Mouse (Mus musculus): Measurements from ENCODE around the gene Coq6. TPM values are rescaled to one million over a fixed set of nuclear protein-coding genes. Genes with fewer than 3 reads are reported as not detected.

Gene Coq6
- polyA plus RNA-seq, 1 experiment from 2014 or later, result 43.6 TPM

DNA sequence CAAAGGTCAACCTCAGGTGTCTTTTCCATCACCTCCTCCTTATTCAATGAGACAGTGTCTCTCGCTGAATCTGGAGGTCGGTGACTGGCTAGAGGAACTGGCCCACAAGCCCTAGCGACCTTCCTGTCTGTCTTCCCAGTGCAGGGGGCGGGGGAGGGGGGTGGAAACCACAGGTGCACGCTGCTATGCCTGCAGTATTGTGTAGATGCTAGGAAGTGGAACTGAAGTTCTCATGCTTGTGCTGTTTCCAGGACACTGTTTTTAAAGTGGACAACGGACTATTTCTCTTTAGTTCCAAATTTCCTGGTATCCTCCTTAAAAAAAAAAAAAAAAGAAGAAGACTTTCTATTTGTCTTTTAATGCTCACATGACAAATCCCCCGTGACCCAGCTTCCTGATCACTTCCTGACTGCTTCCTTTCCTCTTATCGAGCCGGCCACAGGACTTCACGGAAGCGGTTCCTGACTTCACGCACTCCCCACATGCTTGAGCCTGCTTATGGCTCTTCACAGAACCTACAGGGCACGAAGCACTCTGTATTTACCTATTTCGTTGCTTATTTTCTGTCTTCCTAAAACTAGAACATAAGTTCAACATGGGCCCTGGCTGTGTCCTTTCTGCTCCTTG is 27.4 kb downstream of the Coq6 start:
- H3K36me3 ChIP-seq (ENCODE audit: control insufficient read depth, insufficient read depth, low read length), result no peaks in the 10 kb centered on the region
- H3K4me2 ChIP-seq (ENCODE audit: low read depth, low read length), result no peak overlapping the region
- WGBS, result 64% methylated on average over 14 of the region's 14 CpGs
- H3K27me3 ChIP-seq (ENCODE audit: control insufficient read depth, insufficient read depth, low read length), result no peaks in the 10 kb centered on the region
- H3K4me3 ChIP-seq (replicated peaks; ENCODE audit: low read length), result no peak overlapping the region
- H3K27ac ChIP-seq (ENCODE audit: low read length), result no peak overlapping the region
- no peaks in the 10 kb centered on the region for H3K4me1 ChIP-seq (ENCODE audit: control insufficient read depth, insufficient read depth, low read length)
- no peak overlapping the region for H3K9ac ChIP-seq (ENCODE audit: low read length)
- no peak for ATAC-seq (ENCODE audit: insufficient read depth, low FRiP score)
- H3K9me3 ChIP-seq (replicated peaks; ENCODE audit: control insufficient read depth, low read length), result no peaks in the 10 kb centered on the region

DNA sequence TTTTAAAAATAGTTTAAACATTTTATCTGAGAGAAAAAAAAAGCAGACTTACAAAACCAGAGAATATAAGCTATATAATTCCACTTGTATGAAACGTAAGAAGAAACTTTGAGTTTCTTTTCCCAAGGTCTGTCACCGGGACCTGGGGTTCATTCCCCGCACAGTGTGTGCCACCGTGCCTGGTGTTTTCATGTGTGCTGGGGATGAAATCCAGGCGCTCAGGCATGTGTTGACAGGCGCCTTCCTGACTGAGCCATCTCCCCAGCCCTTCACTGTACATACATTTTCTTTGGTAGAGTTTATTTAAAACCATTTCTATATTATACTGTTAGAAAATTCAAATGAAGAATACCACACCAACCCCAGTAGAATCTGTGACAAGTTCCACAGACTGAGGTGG is 28.9 kb downstream of the Coq6 start:
- no peaks in the 10 kb centered on the region for H3K36me3 ChIP-seq (ENCODE audit: control insufficient read depth, insufficient read depth, low read length)
- no peak overlapping the region for H3K9ac ChIP-seq (ENCODE audit: low read length)
- H3K27me3 ChIP-seq (ENCODE audit: control insufficient read depth, insufficient read depth, low read length), result no peaks in the 10 kb centered on the region
- no peak overlapping the region for H3K4me3 ChIP-seq (replicated peaks; ENCODE audit: low read length)
- H3K4me2 ChIP-seq (ENCODE audit: low read depth, low read length), result no peak overlapping the region
- 82% methylated on average over 6 of the region's 6 CpGs for WGBS
- ATAC-seq (ENCODE audit: insufficient read depth, low FRiP score), result no peak
- H3K4me1 ChIP-seq (ENCODE audit: control insufficient read depth, insufficient read depth, low read length), result no peaks in the 10 kb centered on the region
- H3K9me3 ChIP-seq (replicated peaks; ENCODE audit: control insufficient read depth, low read length), result no peaks in the 10 kb centered on the region
- no peak overlapping the region for H3K27ac ChIP-seq (ENCODE audit: low read length)

DNA sequence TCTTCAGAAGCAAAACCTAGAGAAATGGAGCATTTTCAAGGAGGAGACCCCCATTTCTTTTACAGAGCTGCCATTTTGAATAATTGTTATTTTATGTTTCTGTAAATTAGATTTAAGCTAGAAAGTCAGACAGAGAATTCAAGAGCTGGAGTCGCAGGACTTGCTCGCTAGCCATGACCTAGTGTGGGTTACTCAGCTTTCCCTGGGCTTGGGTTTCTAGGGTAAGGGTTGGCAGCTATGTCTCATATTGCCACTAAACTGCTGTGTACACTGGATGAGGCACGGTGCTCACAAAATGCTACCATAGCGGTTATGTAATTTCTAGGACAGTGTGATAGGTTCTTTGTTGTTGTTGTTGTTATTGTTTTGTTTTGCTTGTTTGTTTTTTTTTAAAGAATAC is 31.2 kb downstream of the Coq6 start:
- no peak overlapping the region for H3K9ac ChIP-seq (ENCODE audit: low read length)
- H3K36me3 ChIP-seq (ENCODE audit: control insufficient read depth, insufficient read depth, low read length), result no peaks in the 10 kb centered on the region
- H3K4me1 ChIP-seq (ENCODE audit: control insufficient read depth, insufficient read depth, low read length), result no peaks in the 10 kb centered on the region
- no peaks in the 10 kb centered on the region for H3K9me3 ChIP-seq (replicated peaks; ENCODE audit: control insufficient read depth, low read length)
- WGBS, result 90% methylated on average over 4 of the region's 4 CpGs
- no peak for ATAC-seq (ENCODE audit: insufficient read depth, low FRiP score)
- no peak overlapping the region for H3K4me3 ChIP-seq (replicated peaks; ENCODE audit: low read length)
- H3K4me2 ChIP-seq (ENCODE audit: low read depth, low read length), result no peak overlapping the region
- H3K27ac ChIP-seq (ENCODE audit: low read length), result no peak overlapping the region
- no peaks in the 10 kb centered on the region for H3K27me3 ChIP-seq (ENCODE audit: control insufficient read depth, insufficient read depth, low read length)

DNA sequence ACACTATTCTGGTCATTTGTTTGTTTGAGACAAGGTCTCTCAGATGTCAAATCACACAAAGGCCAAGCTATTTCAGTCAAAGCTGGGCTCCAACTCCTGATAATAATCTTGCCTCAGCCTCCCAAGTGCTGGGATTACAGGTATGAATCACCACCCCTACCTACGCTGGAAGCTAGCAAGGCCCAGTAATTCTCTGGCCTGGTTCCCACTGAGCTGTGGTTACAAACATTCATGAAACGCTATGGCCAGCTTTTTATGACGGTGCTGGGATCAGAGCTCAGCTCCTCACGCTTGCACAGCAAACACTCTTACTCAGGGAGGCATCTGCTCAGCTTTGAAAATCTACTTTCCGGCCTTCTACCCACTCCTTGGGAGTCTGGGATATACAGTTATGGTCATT is 32.4 kb downstream of the Coq6 start:
- no peak for ATAC-seq (ENCODE audit: insufficient read depth, low FRiP score)
- H3K27ac ChIP-seq (ENCODE audit: low read length), result no peak overlapping the region
- H3K4me1 ChIP-seq (ENCODE audit: control insufficient read depth, insufficient read depth, low read length), result no peaks in the 10 kb centered on the region
- no peak overlapping the region for H3K4me3 ChIP-seq (replicated peaks; ENCODE audit: low read length)
- WGBS, result 84% methylated on average over 5 of the region's 5 CpGs
- H3K36me3 ChIP-seq (ENCODE audit: control insufficient read depth, insufficient read depth, low read length), result no peaks in the 10 kb centered on the region
- H3K4me2 ChIP-seq (ENCODE audit: low read depth, low read length), result no peak overlapping the region
- H3K27me3 ChIP-seq (ENCODE audit: control insufficient read depth, insufficient read depth, low read length), result no peaks in the 10 kb centered on the region
- no peaks in the 10 kb centered on the region for H3K9me3 ChIP-seq (replicated peaks; ENCODE audit: control insufficient read depth, low read length)
- H3K9ac ChIP-seq (ENCODE audit: low read length), result no peak overlapping the region

DNA sequence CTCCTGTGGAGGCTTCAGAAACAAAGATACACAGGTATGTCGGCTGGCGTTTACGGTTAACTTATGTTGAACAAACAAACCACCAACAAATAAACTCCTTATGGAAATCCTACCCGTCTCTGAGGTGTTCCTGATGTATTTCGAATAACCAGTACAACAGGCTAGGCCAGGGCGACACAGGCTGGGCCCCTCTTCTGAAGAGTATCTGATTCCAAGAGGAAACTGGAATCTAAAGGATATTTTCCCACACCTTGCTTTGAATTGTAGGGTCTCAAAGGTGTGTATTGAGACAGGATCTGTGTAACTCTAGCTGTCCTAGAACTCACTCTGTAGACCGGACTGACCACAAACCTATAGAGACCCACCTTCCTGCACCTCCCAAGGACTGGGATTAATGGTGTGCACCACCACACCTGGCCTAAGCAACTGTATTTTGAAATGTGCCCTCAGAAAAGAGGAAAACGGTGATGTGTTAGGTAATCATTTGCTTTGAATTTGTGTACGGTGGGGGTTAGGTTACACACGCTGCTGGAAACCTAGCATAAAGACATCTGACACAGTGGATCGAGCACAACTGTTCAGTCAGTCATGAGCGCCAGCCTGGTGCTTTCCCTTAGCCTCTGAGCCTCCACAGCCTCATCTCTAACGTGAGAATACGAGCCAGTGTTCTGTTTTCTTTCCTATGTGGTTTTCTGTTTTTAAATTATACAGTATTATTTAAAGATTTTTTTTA is 35.7 kb downstream of the Coq6 start:
- Histone ChIP-seq H3K9ac (ENCODE audit: low read length) (no peak overlapping the region), H3K9me3 (replicated peaks; ENCODE audit: control insufficient read depth, low read length) (no peaks in the 10 kb centered on the region), H3K4me3 (replicated peaks; ENCODE audit: low read length) (no peak overlapping the region), H3K4me2 (ENCODE audit: low read depth, low read length) (no peak overlapping the region), H3K4me1 (ENCODE audit: control insufficient read depth, insufficient read depth, low read length) (peaks cover 11% of the 10 kb centered on the region; the same call in 1 of the 2 replicates), H3K27ac (ENCODE audit: low read length) (no peak overlapping the region), H3K27me3 (ENCODE audit: control insufficient read depth, insufficient read depth, low read length) (no peaks in the 10 kb centered on the region), H3K36me3 (ENCODE audit: control insufficient read depth, insufficient read depth, low read length) (no peaks in the 10 kb centered on the region)
- ATAC-seq (ENCODE audit: insufficient read depth, low FRiP score), result no peak
- WGBS, result 74% methylated on average over 14 of the region's 14 CpGs

DNA sequence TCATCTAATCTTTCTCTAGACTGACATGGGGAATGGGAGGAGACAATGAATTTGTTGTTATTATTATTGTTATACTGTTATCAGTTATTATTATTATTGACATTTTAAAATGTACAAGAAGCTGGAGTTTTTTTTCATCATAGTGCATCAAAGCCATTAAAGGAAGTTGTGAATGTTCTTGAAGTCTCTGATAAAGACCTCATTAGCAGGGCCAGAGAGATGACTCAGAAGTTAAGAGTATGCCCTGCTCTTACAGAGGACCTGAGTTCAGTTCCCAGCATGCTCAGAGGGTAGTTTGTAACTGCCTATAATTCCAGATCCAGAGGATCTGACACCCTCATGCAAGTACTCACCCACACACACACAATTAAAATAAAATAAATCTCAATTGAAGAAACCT is 36.2 kb downstream of the Coq6 start:
- Histone ChIP-seq H3K27me3 (ENCODE audit: control insufficient read depth, insufficient read depth, low read length) (no peaks in the 10 kb centered on the region), H3K36me3 (ENCODE audit: control insufficient read depth, insufficient read depth, low read length) (no peaks in the 10 kb centered on the region), H3K4me3 (replicated peaks; ENCODE audit: low read length) (no peak overlapping the region), H3K9ac (ENCODE audit: low read length) (no peak overlapping the region), H3K4me2 (ENCODE audit: low read depth, low read length) (no peak overlapping the region), H3K9me3 (replicated peaks; ENCODE audit: control insufficient read depth, low read length) (no peaks in the 10 kb centered on the region), H3K27ac (ENCODE audit: low read length) (no peak overlapping the region; the same call in 1 of the 2 replicates), H3K4me1 (ENCODE audit: control insufficient read depth, insufficient read depth, low read length) (peaks cover 11% of the 10 kb centered on the region; the same call in 1 of the 2 replicates)
- ATAC-seq (ENCODE audit: insufficient read depth, low FRiP score), result no peak

DNA sequence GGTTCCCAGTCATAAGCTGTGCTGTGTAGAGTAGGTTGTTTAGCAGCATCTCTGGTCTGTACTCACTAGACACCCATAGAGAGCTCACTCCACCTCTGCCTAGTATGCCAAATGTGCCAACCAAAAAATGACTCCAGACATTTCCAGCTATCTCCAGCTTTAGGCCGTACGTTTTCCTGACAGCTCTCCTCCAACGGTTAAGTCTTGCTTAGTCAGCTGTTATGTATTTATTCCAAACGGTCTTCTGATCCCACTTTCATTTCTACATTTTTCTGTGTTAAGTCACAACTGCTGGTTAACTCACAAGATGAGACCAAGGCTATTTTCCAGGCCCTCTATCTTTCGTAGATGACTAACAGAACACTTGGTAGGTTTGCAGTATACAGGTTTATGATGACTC is 37.2 kb downstream of the Coq6 start:
- Histone ChIP-seq H3K9me3 (replicated peaks; ENCODE audit: control insufficient read depth, low read length) (no peaks in the 10 kb centered on the region), H3K4me2 (ENCODE audit: low read depth, low read length) (no peak overlapping the region), H3K4me3 (replicated peaks; ENCODE audit: low read length) (no peak overlapping the region), H3K27me3 (ENCODE audit: control insufficient read depth, insufficient read depth, low read length) (no peaks in the 10 kb centered on the region), H3K36me3 (ENCODE audit: control insufficient read depth, insufficient read depth, low read length) (no peaks in the 10 kb centered on the region), H3K9ac (ENCODE audit: low read length) (no peak overlapping the region), H3K4me1 (ENCODE audit: control insufficient read depth, insufficient read depth, low read length) (peaks cover 11% of the 10 kb centered on the region; the same call in 1 of the 2 replicates), H3K27ac (ENCODE audit: low read length) (0 out of 2 replicates have a peak overlapping the region, but pooled peaks have one; percentile 2)
- no peak for ATAC-seq (ENCODE audit: insufficient read depth, low FRiP score)
- 67% methylated on average over 5 of the region's 5 CpGs for WGBS

DNA sequence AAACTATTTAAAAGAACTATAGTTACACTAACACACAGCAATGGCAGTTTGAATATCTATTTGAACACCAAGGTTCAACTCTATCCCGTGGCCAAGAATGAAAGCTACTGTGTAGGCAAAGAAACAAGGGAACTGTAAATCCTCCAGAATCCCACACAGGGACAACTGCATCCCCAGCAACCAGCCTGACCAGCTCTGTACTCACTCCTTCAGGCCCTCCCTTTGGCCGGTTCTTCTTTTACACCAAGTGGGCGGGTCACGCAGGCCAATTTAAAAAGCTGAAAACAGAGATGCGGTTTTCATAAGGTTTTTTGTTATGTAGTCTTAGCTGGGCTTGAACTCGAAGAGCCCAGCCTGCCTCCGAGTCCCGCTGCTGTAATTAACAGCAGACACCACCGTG is 37.7 kb downstream of the Coq6 start:
- Histone ChIP-seq H3K27me3 (ENCODE audit: control insufficient read depth, insufficient read depth, low read length) (no peaks in the 10 kb centered on the region), H3K4me2 (ENCODE audit: low read depth, low read length) (0 out of 2 replicates have a peak overlapping the region, but pooled peaks have one; percentile 7), H3K9me3 (replicated peaks; ENCODE audit: control insufficient read depth, low read length) (no peaks in the 10 kb centered on the region), H3K4me1 (ENCODE audit: control insufficient read depth, insufficient read depth, low read length) (peaks cover 11% of the 10 kb centered on the region; the same call in 1 of the 2 replicates), H3K4me3 (replicated peaks; ENCODE audit: low read length) (no peak overlapping the region), H3K9ac (ENCODE audit: low read length) (peak overlapping the region; percentile 1; the same call in 1 of the 2 replicates), H3K27ac (ENCODE audit: low read length) (peak overlapping the region; percentile 65), H3K36me3 (ENCODE audit: control insufficient read depth, insufficient read depth, low read length) (no peaks in the 10 kb centered on the region)
- ATAC-seq (ENCODE audit: insufficient read depth, low FRiP score), result no peak
- WGBS, result 63% methylated on average over 9 of the region's 9 CpGs

DNA sequence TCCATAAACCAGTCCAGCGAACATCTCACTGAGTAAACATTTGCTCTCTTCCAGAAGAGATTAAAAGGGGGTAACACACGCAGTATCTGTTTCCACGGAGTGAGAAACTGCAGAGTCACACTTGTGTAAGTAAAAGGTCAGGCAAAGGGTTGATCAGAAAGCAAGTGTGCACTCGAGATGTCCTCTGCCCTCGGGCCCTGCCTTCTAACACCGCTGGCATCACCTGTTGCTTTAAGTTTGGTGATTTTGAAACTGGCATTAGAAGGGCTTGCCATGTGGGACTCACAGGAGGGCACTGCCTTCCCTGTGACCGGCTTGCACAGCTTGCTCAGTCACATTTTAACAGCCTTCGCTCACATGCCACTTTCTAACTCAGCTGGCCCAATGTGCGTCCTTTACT is 38.2 kb downstream of the Coq6 start:
- no peaks in the 10 kb centered on the region for H3K9me3 ChIP-seq (replicated peaks; ENCODE audit: control insufficient read depth, low read length)
- no peak for ATAC-seq (ENCODE audit: insufficient read depth, low FRiP score)
- H3K36me3 ChIP-seq (ENCODE audit: control insufficient read depth, insufficient read depth, low read length), result no peaks in the 10 kb centered on the region
- H3K27me3 ChIP-seq (ENCODE audit: control insufficient read depth, insufficient read depth, low read length), result no peaks in the 10 kb centered on the region
- no peak overlapping the region for H3K4me3 ChIP-seq (replicated peaks; ENCODE audit: low read length)
- peak overlapping the region; percentile 12; the same call in 1 of the 2 replicates for H3K9ac ChIP-seq (ENCODE audit: low read length)
- 51% methylated on average over 9 of the region's 9 CpGs for WGBS
- H3K27ac ChIP-seq (ENCODE audit: low read length), result peak overlapping the region; percentile 65
- no peak overlapping the region for H3K4me2 ChIP-seq (ENCODE audit: low read depth, low read length)
- H3K4me1 ChIP-seq (ENCODE audit: control insufficient read depth, insufficient read depth, low read length), result peaks cover 11% of the 10 kb centered on the region; the same call in 1 of the 2 replicates
